ENCODE assay signal across 12 mouse cellular contexts in the genomic region with DNA sequence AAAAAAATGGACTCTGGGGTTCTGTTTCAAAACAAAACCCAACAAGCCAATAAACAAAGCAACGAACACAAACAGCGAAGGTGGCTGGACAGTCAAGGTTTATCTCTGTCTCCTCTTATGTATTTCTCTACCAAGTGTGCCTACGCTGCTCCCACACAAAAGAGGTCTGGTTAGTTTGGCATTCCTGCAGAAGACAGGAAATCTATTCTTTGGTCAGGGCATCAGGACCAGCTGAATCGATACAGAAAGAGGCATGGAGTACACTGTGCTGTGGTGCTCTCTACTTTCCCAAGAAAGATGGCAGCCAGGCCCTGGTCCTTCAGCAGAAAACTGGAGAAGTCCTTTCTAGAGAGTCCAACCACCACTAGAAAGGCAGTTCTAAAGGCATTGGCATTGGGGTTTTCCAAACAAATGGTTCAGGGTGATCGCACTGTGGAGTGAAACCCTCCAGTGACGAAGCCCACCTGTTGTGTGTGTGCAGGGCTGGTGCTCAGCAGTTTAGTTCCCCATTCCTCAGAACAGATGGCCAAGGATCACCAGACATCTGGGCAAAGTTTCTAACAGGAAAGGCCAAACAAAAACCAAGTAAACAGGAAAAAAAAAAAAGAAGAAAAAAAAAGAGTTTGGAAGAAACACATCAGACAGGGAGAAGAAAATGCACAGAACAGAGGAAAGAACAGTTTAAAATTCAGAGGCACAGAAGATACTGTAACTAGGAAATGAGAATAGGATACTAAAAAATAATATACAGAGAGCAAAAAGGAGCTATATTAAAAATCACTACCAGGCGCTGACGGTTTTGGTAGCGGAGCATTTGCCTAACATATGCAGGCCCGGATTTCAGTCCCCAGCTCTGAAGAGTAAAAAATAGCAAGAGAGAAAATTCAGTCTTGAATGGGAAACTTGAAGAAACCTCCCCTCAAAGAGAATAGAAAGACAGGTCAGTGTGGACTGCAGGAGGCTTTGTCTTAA.
"Had no signal": no experiment of that assay in that cellular context is flagged by ENCODE, and none has a peak within 500 bp of the region (broad histone marks: within the 10 kb centered on the region; RNA-seq: fewer than 3 reads in every experiment).

No protein-coding gene starts in this region.

- H3K4me3 ChIP-seq: liver, embryonic 13.5 days; midbrain, embryonic 12.5 days; neural tube, embryonic 15.5 days had no signal

- H3K4me2 ChIP-seq: liver, embryonic 13.5 days; midbrain, embryonic 12.5 days; neural tube, embryonic 15.5 days had no signal

- DNase-seq: kidney, adult 2 months; kidney, postnatal 36 days; liver; liver, embryonic 13.5 days; liver, postnatal 0 days; right cerebral cortex, postnatal 4 days; spleen, adult 18-20 months; thymus, adult 18-20 months; thymus, postnatal 14 days had no signal

- H3K9ac ChIP-seq: liver, embryonic 13.5 days; liver, postnatal 0 days; midbrain, embryonic 12.5 days; neural tube, embryonic 15.5 days had no signal

- ATAC-seq: intestine, embryonic 16.5 days; liver, postnatal 0 days had no signal

- H3K4me1 ChIP-seq: liver, embryonic 13.5 days; neural tube, embryonic 15.5 days had no signal

- H3K9me3 ChIP-seq: liver, embryonic 13.5 days; midbrain, embryonic 12.5 days; neural tube, embryonic 15.5 days had no signal

- H3K27me3 ChIP-seq: liver, embryonic 13.5 days; midbrain, embryonic 12.5 days; neural tube, embryonic 15.5 days had no signal

- H3K27ac ChIP-seq: liver, embryonic 13.5 days; midbrain, embryonic 12.5 days; neural tube, embryonic 15.5 days had no signal

- H3K36me3 ChIP-seq: liver, embryonic 13.5 days; midbrain, embryonic 12.5 days; neural tube, embryonic 15.5 days had no signal
